ENCODE assay signal across 22 mouse cellular contexts in genomic region chr8:75254027-75254426, GRCm38 (mm10). TPM values are rescaled to one million over a fixed set of nuclear protein-coding genes. Genes with fewer than 3 reads are reported as not detected.
A peak's percentile ranks its signal among the peaks of the same experiment; 100 is the strongest.
DNase-seq lines count a peak whose midpoint lies in the region; ATAC-seq and TF ChIP-seq lines count a peak whose summit lies in the region.
"Had no signal": no experiment of that assay in that cellular context is flagged by ENCODE, and none has a peak within 500 bp of the region (broad histone marks: within the 10 kb centered on the region; RNA-seq: fewer than 3 reads in every experiment).

No protein-coding gene starts in this region.

- H3K36me3 ChIP-seq in heart, adult 2 months (ENCODE audit: control insufficient read depth, insufficient read depth, low read length), result peaks cover 4% of the 10 kb centered on the region
- H3K36me3 ChIP-seq in heart, embryonic 12.5 days, result no peaks in the 10 kb centered on the region
- H3K36me3 ChIP-seq in hindbrain, embryonic 16.5 days (ENCODE audit: control insufficient read depth, insufficient read depth, low read length), result no peaks in the 10 kb centered on the region
- H3K36me3 ChIP-seq: embryonic facial prominence, embryonic 12.5 days; forebrain, embryonic 15.5 days; heart, embryonic 15.5 days; hindbrain, embryonic 15.5 days had no signal

- intact Hi-C loops in gastrocnemius, adult 2 months (cut with DNase I), result no loop called here
- intact Hi-C loops in gastrocnemius, postnatal 14 days (cut with DNase I; ENCODE audit: low total_unique reads), result no loop called here
- intact Hi-C loops in heart, adult 2 months (cut with DNase I), result loop anchor here (2.0 kb wide), 1 partner anchor 17 kb away; no protein-coding TSS in a partner anchor
- intact Hi-C loops in heart, postnatal 10 days (cut with DNase I), result no loop called here

- TF ChIP-seq CTCF in gastrocnemius, adult 2 months (IDR thresholded peaks at IDR 0.05), result no peak
- no peak for TF ChIP-seq CTCF in heart, adult 2 months (IDR thresholded peaks at IDR 0.05)

- TF ChIP-seq EP300 in heart, adult 2 months (IDR thresholded peaks at IDR 0.05; ENCODE audit: insufficient read depth, low read depth, low read length), result peak; percentile 72; the same call in 1 of the 2 replicates

- H3K27ac ChIP-seq in gastrocnemius, adult 2 months, result peak overlapping the region; percentile 82
- peak overlapping the region; percentile 79 for H3K27ac ChIP-seq in heart, adult 2 months
- H3K27ac ChIP-seq in heart, embryonic 12.5 days (ENCODE audit: poor library complexity, severe bottlenecking), result no peak overlapping the region
- H3K27ac ChIP-seq in hindbrain, embryonic 16.5 days (ENCODE audit: low read depth, low read length), result no peak overlapping the region
- H3K27ac ChIP-seq: embryonic facial prominence, embryonic 12.5 days; forebrain, embryonic 15.5 days; heart, embryonic 15.5 days; hindbrain, embryonic 15.5 days had no signal

- peak overlapping the region; percentile 38 for H3K4me3 ChIP-seq in gastrocnemius, adult 2 months
- H3K4me3 ChIP-seq in heart, adult 2 months, result peak overlapping the region; percentile 21; the same call in 1 of the 2 replicates
- H3K4me3 ChIP-seq in heart, embryonic 12.5 days, result no peak overlapping the region
- H3K4me3 ChIP-seq in hindbrain, embryonic 16.5 days (ENCODE audit: low read length), result no peak overlapping the region
- H3K4me3 ChIP-seq: embryonic facial prominence, embryonic 12.5 days; forebrain, embryonic 15.5 days; heart, embryonic 15.5 days; hindbrain, embryonic 15.5 days had no signal

- H3K4me2 ChIP-seq in heart, embryonic 12.5 days, result no peak overlapping the region
- H3K4me2 ChIP-seq in hindbrain, embryonic 16.5 days (ENCODE audit: low read length), result no peak overlapping the region
- H3K4me2 ChIP-seq: embryonic facial prominence, embryonic 12.5 days; forebrain, embryonic 15.5 days; heart, embryonic 15.5 days; hindbrain, embryonic 15.5 days had no signal

- peaks cover 4% of the 10 kb centered on the region for H3K4me1 ChIP-seq in heart, adult 2 months (ENCODE audit: control insufficient read depth, insufficient read depth, low read length)
- no peaks in the 10 kb centered on the region for H3K4me1 ChIP-seq in heart, embryonic 12.5 days (replicated peaks)
- no peaks in the 10 kb centered on the region for H3K4me1 ChIP-seq in hindbrain, embryonic 16.5 days (ENCODE audit: control insufficient read depth, insufficient read depth, low read depth, low read length)
- H3K4me1 ChIP-seq: embryonic facial prominence, embryonic 12.5 days; forebrain, embryonic 15.5 days; heart, embryonic 15.5 days; hindbrain, embryonic 15.5 days had no signal

- no peak overlapping the region for H3K9ac ChIP-seq in heart, adult 2 months (ENCODE audit: low read depth, low read length)
- no peak overlapping the region for H3K9ac ChIP-seq in heart, embryonic 12.5 days
- H3K9ac ChIP-seq in hindbrain, embryonic 16.5 days (ENCODE audit: low read depth, low read length), result no peak overlapping the region
- H3K9ac ChIP-seq: embryonic facial prominence, embryonic 12.5 days; forebrain, embryonic 15.5 days; heart, embryonic 15.5 days; hindbrain, embryonic 15.5 days had no signal

- no peaks in the 10 kb centered on the region for H3K79me2 ChIP-seq in heart, adult 2 months (replicated peaks; ENCODE audit: control insufficient read depth, insufficient read depth, low read length)

- peaks cover 3% of the 10 kb centered on the region; the same call in 1 of the 2 replicates for H3K9me3 ChIP-seq in heart, embryonic 12.5 days (replicated peaks)
- H3K9me3 ChIP-seq in hindbrain, embryonic 16.5 days (ENCODE audit: control insufficient read depth, low read length), result no peaks in the 10 kb centered on the region
- H3K9me3 ChIP-seq: embryonic facial prominence, embryonic 12.5 days; forebrain, embryonic 15.5 days; heart, embryonic 15.5 days; hindbrain, embryonic 15.5 days had no signal

- H3K27me3 ChIP-seq in heart, adult 2 months (ENCODE audit: control insufficient read depth, insufficient read depth, low read length), result no peaks in the 10 kb centered on the region
- H3K27me3 ChIP-seq in heart, embryonic 12.5 days (replicated peaks), result no peaks in the 10 kb centered on the region
- H3K27me3 ChIP-seq in hindbrain, embryonic 16.5 days (replicated peaks; ENCODE audit: control insufficient read depth, insufficient read depth, low read length), result no peaks in the 10 kb centered on the region
- H3K27me3 ChIP-seq: embryonic facial prominence, embryonic 12.5 days; forebrain, embryonic 15.5 days; heart, embryonic 15.5 days; hindbrain, embryonic 15.5 days had no signal

- 0 out of 2 replicates have a peak, but pooled peaks have one; percentile 29 for TF ChIP-seq POLR2A in heart, adult 2 months (IDR thresholded peaks at IDR 0.05; ENCODE audit: insufficient read depth, low read depth, low read length)

- no peak for ATAC-seq in heart, embryonic 12.5 days (ENCODE audit: insufficient number of reproducible peaks, low FRiP score)
- no peak for ATAC-seq in hindbrain, embryonic 16.5 days
- ATAC-seq: forebrain, embryonic 15.5 days; inflammation-experienced regulatory T-cells, adult 6 months; intestine, postnatal 0 days had no signal

- no peak for DNase-seq in gastrocnemius, adult 2 months
- DNase-seq in gastrocnemius, postnatal 14 days, result no peak
- DNase-seq in heart, adult 2 months, result peak; percentile 40 to 41
- DNase-seq in heart, postnatal 10 days, result peak; percentile 46 to 62
- DNase-seq in skeletal muscle tissue, adult 2 months (ENCODE audit: low read depth, low spot score), result peak; percentile 38
- DNase-seq in cerebellum, postnatal 10 days, result no peak
- DNase-seq: adrenal gland, postnatal 10 days; cerebellum, adult 2 months; cerebellum, postnatal 14 days; kidney, adult 8-10 months had no signal

- 29% methylated on average over 3 of the region's 3 CpGs for WGBS in heart, adult 2 months
- WGBS in heart, embryonic 12.5 days, result 74% methylated on average over 3 of the region's 3 CpGs
- 86% methylated on average over 3 of the region's 3 CpGs for WGBS in hindbrain, embryonic 16.5 days

RNA-seq across cellular contexts. Expression of gene Rasd2, which starts 40.3 kb away (rescaled TPM):
- 10 to 100 TPM; 23.7 to 46.3 TPM for total RNA-seq in gastrocnemius, adult 2 months (2021)
- 1 to 10 TPM; 1.3 to 1.6 TPM for total RNA-seq in gastrocnemius, postnatal 14 days (2021)
- total RNA-seq in heart, adult 2 months (2021), result 1 to 10 TPM; 3.7 to 5.6 TPM
- 2.8 and 2.9 TPM in 2 replicates for polyA plus RNA-seq in heart, adult 2 months (2012; rRNA removed)
- 0.13 TPM in 2 replicates for polyA plus RNA-seq in heart, embryonic 12.5 days (2016; fragmentation: Nextera tagmentation; extraction: Ambion mirVana)
- 1 to 10 TPM; 2.4 to 3.5 TPM for total RNA-seq in heart, postnatal 10 days (2021)
- polyA plus RNA-seq in hindbrain, embryonic 16.5 days (2015; fragmentation: Nextera tagmentation; extraction: Ambion mirVana), result 4.0 and 4.1 TPM in 2 replicates
- total RNA-seq: common myeloid progenitor, adult 5-6 weeks; MEL had no signal
- polyA plus RNA-seq: C2C12; forebrain, embryonic 11.5 days had no signal

Comparison
In these comparisons a context has a peak if more than half of its experiments do, and no peak if none do; other contexts are left out.
1. H3K27ac ChIP-seq: peak in gastrocnemius, adult 2 months (single experiment) and heart, adult 2 months (single experiment); none in heart, embryonic 12.5 days (single experiment) and hindbrain, embryonic 16.5 days (single experiment).
2. H3K4me3 ChIP-seq: peak in gastrocnemius, adult 2 months (single experiment) and heart, adult 2 months (single experiment); none in heart, embryonic 12.5 days (single experiment) and hindbrain, embryonic 16.5 days (single experiment).
3. DNase-seq: peak in heart, adult 2 months (2 of 2), heart, postnatal 10 days (2 of 2) and skeletal muscle tissue, adult 2 months (single experiment); none in gastrocnemius, adult 2 months (single experiment), gastrocnemius, postnatal 14 days (single experiment) and cerebellum, postnatal 10 days (0 of 2).